Mouse (Mus musculus): Measurements from ENCODE around the gene Adamts15. TPM values are rescaled to one million over a fixed set of nuclear protein-coding genes. Genes with fewer than 3 reads are reported as not detected.

The Adamts15 gene
- polyA plus RNA-seq, 1 experiment from 2014 or later: 9.0 TPM

DNA sequence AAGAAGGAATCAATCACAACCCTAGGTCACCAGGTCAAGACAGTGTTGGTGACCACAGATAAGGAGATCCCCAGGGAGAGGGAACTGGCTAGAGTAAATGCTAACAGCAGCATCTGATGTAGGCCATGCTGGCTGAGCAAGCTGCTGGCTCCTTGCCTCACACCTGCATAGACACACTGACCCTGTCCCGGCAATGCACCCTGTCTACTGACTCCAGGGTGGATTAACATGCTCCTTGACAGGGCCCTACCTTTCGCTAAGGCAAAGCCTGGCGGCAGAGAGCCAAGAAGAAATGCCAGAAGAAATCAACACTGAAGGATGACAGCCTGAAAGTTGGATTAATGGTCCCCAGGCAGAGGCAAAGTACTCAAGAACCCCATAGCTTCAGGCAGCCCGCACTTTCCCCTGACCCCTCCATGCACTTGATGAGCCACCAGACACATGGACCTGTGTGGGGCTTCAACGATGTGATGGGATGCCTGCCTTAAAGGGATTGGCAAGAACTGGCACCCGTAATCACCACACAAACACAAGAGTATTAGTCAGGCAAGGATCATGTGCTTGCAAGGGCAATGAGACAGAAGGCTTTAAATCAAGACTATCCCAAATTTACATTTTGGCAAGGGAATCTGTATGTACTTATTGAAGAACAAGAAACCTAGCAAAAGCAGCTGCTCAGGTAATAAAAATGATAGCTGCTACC lies 5.8 kb downstream of the Adamts15 start:
- Histone ChIP-seq H3K4me2 (ENCODE audit: low read length) (no peak overlapping the region), H3K27me3 (ENCODE audit: control insufficient read depth, insufficient read depth, low read depth, low read length) (peaks cover 9% of the 10 kb centered on the region), H3K9ac (ENCODE audit: low read depth, low read length) (no peak overlapping the region), H3K36me3 (ENCODE audit: control insufficient read depth, insufficient read depth, low read length) (no peaks in the 10 kb centered on the region), H3K4me3 (ENCODE audit: low read depth, low read length) (no peak overlapping the region), H3K27ac (ENCODE audit: low read length) (no peak overlapping the region), H3K9me3 (replicated peaks; ENCODE audit: control insufficient read depth, low read length, poor library complexity, severe bottlenecking) (no peaks in the 10 kb centered on the region), H3K4me1 (ENCODE audit: control insufficient read depth, insufficient read depth, low read length) (peaks cover 5% of the 10 kb centered on the region; the same call in 1 of the 2 replicates)
- ATAC-seq: no peak
- 88% methylated on average over 6 of the region's 6 CpGs for WGBS

DNA sequence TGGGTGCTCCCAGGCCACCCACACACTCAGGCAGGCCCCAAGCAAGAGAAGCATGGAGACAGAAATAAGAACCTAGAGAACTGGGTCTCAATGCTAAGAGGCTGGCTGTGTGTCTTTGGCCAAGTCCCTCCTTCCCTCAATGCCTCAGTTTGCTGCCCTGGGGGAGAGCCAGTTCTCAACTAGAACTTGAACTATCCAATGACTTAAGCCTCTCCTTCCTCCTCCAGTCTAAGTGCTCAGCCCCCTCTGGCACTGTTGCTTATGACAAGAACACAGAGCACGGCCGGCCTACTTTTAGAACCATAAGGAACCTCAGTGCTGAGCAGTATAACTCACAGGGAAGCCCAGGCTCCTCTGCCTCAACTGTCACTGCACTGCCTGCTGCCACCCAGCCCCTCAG lies 8.0 kb downstream of the Adamts15 start:
- no peak for ATAC-seq
- WGBS: 80% methylated on average over 2 of the region's 2 CpGs

DNA sequence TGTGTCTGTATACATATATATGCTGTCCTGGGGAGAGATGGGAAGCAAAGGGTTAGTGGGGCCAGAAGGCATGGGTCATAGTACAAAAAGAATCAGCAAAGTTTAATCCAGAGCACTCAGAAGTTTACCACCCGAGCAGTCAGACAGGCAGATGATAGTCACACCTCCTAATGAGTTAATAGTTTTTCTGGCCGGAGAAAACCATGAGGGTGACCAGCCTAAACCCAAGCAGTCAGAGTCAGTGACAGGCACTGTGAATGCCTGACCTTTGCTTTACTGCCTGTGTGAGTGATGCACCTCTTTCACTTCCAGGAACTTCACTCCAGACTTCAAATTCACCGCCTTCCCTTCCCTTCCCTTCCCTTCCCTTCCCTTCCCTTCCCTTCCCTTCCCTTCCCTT lies 8.8 kb downstream of the Adamts15 start:
- no peak for ATAC-seq

More for the DNA sequence above, 8.0 kb downstream of the Adamts15 start:
- Histone ChIP-seq H3K9ac (ENCODE audit: low read depth, low read length) (no peak overlapping the region), H3K4me2 (ENCODE audit: low read length) (no peak overlapping the region), H3K4me3 (ENCODE audit: low read depth, low read length) (no peak overlapping the region), H3K4me1 (ENCODE audit: control insufficient read depth, insufficient read depth, low read length) (0 out of 2 replicates have a peak, but pooled peaks cover 3% of the 10 kb centered on the region), H3K9me3 (replicated peaks; ENCODE audit: control insufficient read depth, low read length, poor library complexity, severe bottlenecking) (no peaks in the 10 kb centered on the region), H3K36me3 (ENCODE audit: control insufficient read depth, insufficient read depth, low read length) (no peaks in the 10 kb centered on the region), H3K27ac (ENCODE audit: low read length) (no peak overlapping the region), H3K27me3 (ENCODE audit: control insufficient read depth, insufficient read depth, low read depth, low read length) (no peaks in the 10 kb centered on the region)

DNA sequence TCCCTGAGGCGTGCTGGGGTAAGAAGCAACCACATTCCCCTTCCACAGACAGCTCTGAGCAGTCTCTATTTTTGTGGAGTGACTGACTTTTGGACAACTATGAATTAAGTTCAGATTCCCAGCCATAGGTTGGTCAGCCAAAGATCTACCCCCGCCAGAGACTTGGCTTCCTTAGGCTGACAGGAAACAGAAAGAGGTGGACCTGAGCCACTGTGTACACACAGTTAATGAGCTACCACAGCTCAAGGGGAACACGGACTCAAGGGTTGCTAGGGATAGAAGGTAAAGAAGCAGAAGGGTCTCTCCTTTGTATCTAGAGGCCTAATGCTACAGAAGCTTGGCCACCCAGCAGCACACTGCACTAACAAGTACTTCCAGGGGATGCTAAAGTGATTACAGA lies 10.1 kb downstream of the Adamts15 start:
- H3K4me2 ChIP-seq (ENCODE audit: low read length): no peak overlapping the region
- 72% methylated on average over 3 of the region's 3 CpGs for WGBS
- no peak overlapping the region for H3K27ac ChIP-seq (ENCODE audit: low read length)
- H3K4me3 ChIP-seq (ENCODE audit: low read depth, low read length): no peak overlapping the region
- H3K9me3 ChIP-seq (replicated peaks; ENCODE audit: control insufficient read depth, low read length, poor library complexity, severe bottlenecking): no peaks in the 10 kb centered on the region
- H3K9ac ChIP-seq (ENCODE audit: low read depth, low read length): no peak overlapping the region
- ATAC-seq: no peak
- no peaks in the 10 kb centered on the region for H3K27me3 ChIP-seq (ENCODE audit: control insufficient read depth, insufficient read depth, low read depth, low read length)
- H3K4me1 ChIP-seq (ENCODE audit: control insufficient read depth, insufficient read depth, low read length): no peaks in the 10 kb centered on the region
- no peaks in the 10 kb centered on the region for H3K36me3 ChIP-seq (ENCODE audit: control insufficient read depth, insufficient read depth, low read length)

More for the DNA sequence above, 8.8 kb downstream of the Adamts15 start:
- 72% methylated on average over 3 of the region's 3 CpGs for WGBS
- no peak overlapping the region for H3K4me3 ChIP-seq (ENCODE audit: low read depth, low read length)
- H3K9ac ChIP-seq (ENCODE audit: low read depth, low read length): no peak overlapping the region
- 0 out of 2 replicates have a peak, but pooled peaks cover 2% of the 10 kb centered on the region for H3K4me1 ChIP-seq (ENCODE audit: control insufficient read depth, insufficient read depth, low read length)
- no peaks in the 10 kb centered on the region for H3K36me3 ChIP-seq (ENCODE audit: control insufficient read depth, insufficient read depth, low read length)
- no peak overlapping the region for H3K27ac ChIP-seq (ENCODE audit: low read length)
- H3K27me3 ChIP-seq (ENCODE audit: control insufficient read depth, insufficient read depth, low read depth, low read length): no peaks in the 10 kb centered on the region
- no peak overlapping the region for H3K4me2 ChIP-seq (ENCODE audit: low read length)
- no peaks in the 10 kb centered on the region for H3K9me3 ChIP-seq (replicated peaks; ENCODE audit: control insufficient read depth, low read length, poor library complexity, severe bottlenecking)

DNA sequence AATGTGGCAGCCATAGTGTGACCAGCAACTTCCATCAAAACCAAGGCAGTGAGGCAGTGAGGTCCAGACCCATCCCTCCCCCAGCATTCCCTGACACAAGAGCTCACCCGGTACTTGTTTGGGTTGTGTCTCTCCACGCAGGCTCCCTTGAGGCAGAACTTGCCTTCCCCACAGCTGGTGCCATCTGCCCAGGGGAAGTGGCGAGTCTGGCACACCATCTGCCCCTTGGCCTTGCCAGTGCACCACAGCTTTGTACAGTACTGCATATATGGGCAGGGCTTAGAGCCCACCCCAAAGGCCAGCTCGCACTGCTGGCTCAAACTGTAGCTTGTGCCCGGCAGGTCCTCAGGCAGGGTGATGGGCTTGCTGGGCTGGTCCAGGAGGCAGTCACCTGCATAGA lies 11.8 kb downstream of the Adamts15 start:
- no peak overlapping the region for H3K27ac ChIP-seq (ENCODE audit: low read length)
- no peaks in the 10 kb centered on the region for H3K4me1 ChIP-seq (ENCODE audit: control insufficient read depth, insufficient read depth, low read length)
- H3K9me3 ChIP-seq (replicated peaks; ENCODE audit: control insufficient read depth, low read length, poor library complexity, severe bottlenecking): no peaks in the 10 kb centered on the region
- no peak overlapping the region for H3K4me2 ChIP-seq (ENCODE audit: low read length)
- no peaks in the 10 kb centered on the region for H3K27me3 ChIP-seq (ENCODE audit: control insufficient read depth, insufficient read depth, low read depth, low read length)
- no peak overlapping the region for H3K9ac ChIP-seq (ENCODE audit: low read depth, low read length)
- no peak for ATAC-seq
- H3K4me3 ChIP-seq (ENCODE audit: low read depth, low read length): no peak overlapping the region
- H3K36me3 ChIP-seq (ENCODE audit: control insufficient read depth, insufficient read depth, low read length): no peaks in the 10 kb centered on the region
- WGBS: 88% methylated on average over 5 of the region's 5 CpGs

DNA sequence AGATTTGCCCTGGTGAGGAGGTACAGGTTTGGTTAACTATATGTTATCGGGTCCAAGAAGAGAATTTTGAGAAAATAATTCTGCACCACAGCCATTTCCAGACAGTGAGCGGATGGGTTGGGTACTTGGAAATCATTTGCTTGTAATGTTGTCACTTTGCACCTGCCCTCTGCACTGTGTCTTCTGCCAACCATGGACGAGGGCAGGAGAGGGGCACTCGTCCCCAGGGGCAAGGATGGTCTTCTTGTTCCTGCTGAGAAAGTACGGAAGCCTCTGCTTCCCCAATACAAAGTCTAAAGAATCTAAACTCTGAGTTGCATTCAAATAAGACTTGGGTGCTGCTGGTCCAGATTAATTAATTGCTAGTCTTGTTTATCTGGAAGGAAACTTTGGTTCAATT lies 13.3 kb downstream of the Adamts15 start:
- no peaks in the 10 kb centered on the region for H3K4me1 ChIP-seq (ENCODE audit: control insufficient read depth, insufficient read depth, low read length)
- WGBS: 86% methylated on average over 5 of the region's 5 CpGs
- no peak overlapping the region for H3K4me2 ChIP-seq (ENCODE audit: low read length)
- no peak overlapping the region for H3K27ac ChIP-seq (ENCODE audit: low read length)
- H3K9ac ChIP-seq (ENCODE audit: low read depth, low read length): no peak overlapping the region
- ATAC-seq: no peak
- H3K27me3 ChIP-seq (ENCODE audit: control insufficient read depth, insufficient read depth, low read depth, low read length): no peaks in the 10 kb centered on the region
- no peaks in the 10 kb centered on the region for H3K9me3 ChIP-seq (replicated peaks; ENCODE audit: control insufficient read depth, low read length, poor library complexity, severe bottlenecking)
- H3K36me3 ChIP-seq (ENCODE audit: control insufficient read depth, insufficient read depth, low read length): no peaks in the 10 kb centered on the region
- no peak overlapping the region for H3K4me3 ChIP-seq (ENCODE audit: low read depth, low read length)

DNA sequence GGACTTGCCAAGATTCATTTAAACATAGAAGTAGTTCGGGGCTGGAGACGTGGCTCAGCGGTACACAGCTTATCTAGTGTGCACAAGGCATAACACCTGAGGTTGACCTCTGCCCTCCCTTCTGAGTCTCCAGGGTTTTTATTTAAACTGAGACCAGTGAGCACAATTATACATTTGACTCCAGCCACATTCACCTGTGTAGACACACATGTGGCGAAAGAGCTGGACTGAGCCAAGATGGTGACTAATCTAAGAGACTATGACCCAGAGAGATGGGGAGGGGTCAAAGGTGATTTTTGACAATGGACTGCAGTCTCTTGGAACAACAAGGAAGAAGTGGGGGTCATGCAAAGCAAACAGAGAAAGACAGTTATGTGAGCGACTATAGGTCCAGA lies 14.0 kb downstream of the Adamts15 start:
- Histone ChIP-seq H3K9ac (ENCODE audit: low read depth, low read length) (no peak overlapping the region), H3K4me3 (ENCODE audit: low read depth, low read length) (no peak overlapping the region), H3K4me1 (ENCODE audit: control insufficient read depth, insufficient read depth, low read length) (no peaks in the 10 kb centered on the region), H3K27me3 (ENCODE audit: control insufficient read depth, insufficient read depth, low read depth, low read length) (no peaks in the 10 kb centered on the region), H3K9me3 (replicated peaks; ENCODE audit: control insufficient read depth, low read length, poor library complexity, severe bottlenecking) (no peaks in the 10 kb centered on the region), H3K36me3 (ENCODE audit: control insufficient read depth, insufficient read depth, low read length) (no peaks in the 10 kb centered on the region; the same call in 1 of the 2 replicates), H3K27ac (ENCODE audit: low read length) (no peak overlapping the region), H3K4me2 (ENCODE audit: low read length) (no peak overlapping the region)
- WGBS: 90% methylated on average over 5 of the region's 5 CpGs
- ATAC-seq: no peak

DNA sequence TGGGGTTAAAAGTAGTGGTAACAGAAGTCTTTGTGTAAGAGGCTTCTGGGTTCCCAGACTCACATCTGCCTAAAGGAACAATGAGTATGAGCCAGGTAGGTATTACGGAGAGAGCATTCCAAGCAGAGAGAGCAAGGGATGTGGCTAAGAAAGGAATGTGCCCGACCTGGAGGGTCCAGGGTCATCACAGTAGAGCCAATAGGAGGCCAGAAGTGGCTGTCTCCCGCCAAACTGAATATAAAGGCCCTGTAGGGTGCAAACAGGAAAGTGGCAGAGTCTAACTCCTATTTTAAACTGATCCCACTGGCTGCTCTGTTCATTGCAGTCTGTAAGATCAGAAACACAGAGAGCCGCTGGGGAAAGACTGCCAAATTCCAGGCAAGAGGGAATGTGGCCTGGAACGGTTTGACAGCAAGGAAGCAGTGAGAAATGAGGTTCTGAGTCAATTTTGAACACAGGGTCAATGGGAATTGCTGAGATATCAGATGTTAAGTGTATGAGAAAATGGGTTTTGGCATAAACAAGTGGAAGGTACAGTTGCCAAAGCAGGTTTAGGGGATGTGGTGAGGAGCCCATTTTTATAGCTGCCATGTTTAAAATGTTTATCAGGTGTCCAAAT lies 14.5 kb downstream of the Adamts15 start:
- Histone ChIP-seq H3K4me1 (ENCODE audit: control insufficient read depth, insufficient read depth, low read length) (no peaks in the 10 kb centered on the region), H3K27ac (ENCODE audit: low read length) (no peak overlapping the region), H3K36me3 (ENCODE audit: control insufficient read depth, insufficient read depth, low read length) (no peaks in the 10 kb centered on the region; the same call in 1 of the 2 replicates), H3K9me3 (replicated peaks; ENCODE audit: control insufficient read depth, low read length, poor library complexity, severe bottlenecking) (no peaks in the 10 kb centered on the region), H3K9ac (ENCODE audit: low read depth, low read length) (no peak overlapping the region), H3K4me3 (ENCODE audit: low read depth, low read length) (no peak overlapping the region), H3K4me2 (ENCODE audit: low read length) (no peak overlapping the region), H3K27me3 (ENCODE audit: control insufficient read depth, insufficient read depth, low read depth, low read length) (no peaks in the 10 kb centered on the region)
- 49% methylated on average over 5 of the region's 5 CpGs for WGBS
- no peak for ATAC-seq

DNA sequence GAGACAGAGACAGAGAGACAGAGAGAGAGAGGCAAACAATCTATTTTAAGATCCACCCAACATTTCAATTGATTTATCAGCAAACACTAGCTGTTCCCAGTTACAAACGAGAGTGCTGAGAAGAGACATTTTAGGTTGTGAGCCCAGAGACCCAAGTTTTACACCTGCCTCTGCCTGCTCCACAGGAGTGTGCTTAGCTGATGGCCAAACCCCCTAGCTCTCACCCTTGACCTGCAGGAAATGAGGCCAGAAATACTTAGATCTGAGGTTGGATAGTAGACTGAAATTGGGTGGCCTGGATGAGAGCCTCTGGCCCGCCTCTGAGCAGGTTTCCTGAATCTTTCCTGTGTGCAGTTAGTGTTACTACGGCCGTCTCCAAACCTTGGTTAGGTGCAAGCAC lies 15.8 kb downstream of the Adamts15 start:
- H3K4me3 ChIP-seq (ENCODE audit: low read depth, low read length): no peak overlapping the region
- no peaks in the 10 kb centered on the region for H3K9me3 ChIP-seq (replicated peaks; ENCODE audit: control insufficient read depth, low read length, poor library complexity, severe bottlenecking)
- H3K27me3 ChIP-seq (ENCODE audit: control insufficient read depth, insufficient read depth, low read depth, low read length): no peaks in the 10 kb centered on the region
- no peak overlapping the region for H3K4me2 ChIP-seq (ENCODE audit: low read length)
- WGBS: 90% methylated on average over 4 of the region's 4 CpGs
- no peak for ATAC-seq
- H3K9ac ChIP-seq (ENCODE audit: low read depth, low read length): no peak overlapping the region
- peaks cover 6% of the 10 kb centered on the region for H3K36me3 ChIP-seq (ENCODE audit: control insufficient read depth, insufficient read depth, low read length)
- no peaks in the 10 kb centered on the region for H3K4me1 ChIP-seq (ENCODE audit: control insufficient read depth, insufficient read depth, low read length)
- H3K27ac ChIP-seq (ENCODE audit: low read length): no peak overlapping the region

Data from midbrain, embryonic 16.5 days (tissue).